Mouse (Mus musculus) heart, postnatal 0 days (tissue): ENCODE results near the gene Ulk3.
A peak's percentile ranks its signal among the peaks of the same experiment; 100 is the strongest.

Experiments used
- CTCF ChIP-seq: IDR thresholded peaks from 2 replicates; pipeline ENCODE4 v1.5.1; 2016; ENCODE audit warnings: antibody characterized with exemption, control low read depth, low read depth
- EP300 ChIP-seq: IDR thresholded peaks from 2 replicates; pipeline ENCODE4 v1.6.1; 2016; ENCODE audit warnings: antibody characterized with exemption, low read depth

- peak; percentile 98 for TF ChIP-seq CTCF
- TF ChIP-seq EP300, result no peak
Measured at GRCm38 (mm10) chr9:57629118-57629874, 40.0 kb downstream of the Ulk3 start.
